Mouse (Mus musculus) thymus, adult 18-20 months (tissue): ENCODE measurements at regions not wholly inside any gene's neighbourhood (a gene's known extent, or its start where the extent isn't known, plus 50 kb on each side); places are given as distances from the start of the nearest gene placed in this dataset.
"Not testable (repeated sequence)": the region's sequence is repeated elsewhere in the genome, so short reads cannot be mapped to it uniquely, and the experiment has no call there.

ENCODE experiments used
- DNase-seq, 2 experiments: peaks; one replicate each; pipeline ENCODE4 v3.0.0; 2022; ENCODE audit warnings: mixed read lengths in 2 of 2

DNA sequence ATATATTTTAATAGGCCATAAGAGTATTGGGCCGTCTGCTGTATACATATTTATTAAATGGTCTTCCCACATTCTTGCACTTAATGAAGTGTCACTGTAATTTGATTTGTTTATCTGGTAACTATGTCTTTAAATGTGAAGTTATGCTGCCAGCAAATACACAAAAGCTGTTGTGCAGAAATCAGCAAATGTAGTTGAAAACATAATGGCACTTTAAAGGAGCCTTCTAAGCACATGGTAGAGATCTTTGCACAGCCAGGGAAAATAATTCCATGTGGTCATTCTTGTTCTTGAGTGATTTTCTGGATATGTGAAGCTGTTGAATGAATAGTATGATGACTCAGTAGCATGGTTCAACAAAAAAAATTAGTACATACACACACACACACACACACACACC, 164.4 kb upstream of the Meox2 start:
- DNase-seq, result no peak

DNA sequence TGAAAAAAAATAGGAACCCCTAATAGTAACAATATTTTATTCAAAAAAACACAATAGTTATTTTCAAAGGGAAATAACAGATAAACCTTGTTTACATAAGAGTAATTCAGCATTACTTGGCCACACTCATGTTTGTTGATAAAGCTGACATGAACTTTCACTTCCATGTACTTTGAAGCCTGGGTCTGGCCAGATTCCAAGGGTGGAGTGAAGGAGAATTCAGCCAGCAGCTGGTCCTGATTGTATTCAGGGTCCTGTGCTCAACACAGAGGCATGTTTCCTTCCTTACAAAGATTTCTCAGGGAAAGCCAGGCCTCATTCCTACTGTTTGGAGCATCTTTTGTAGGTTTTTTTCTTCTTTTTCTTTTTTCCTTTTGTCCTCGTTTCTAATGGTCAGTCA, 162.4 kb upstream of the Meox2 start:
- no peak for DNase-seq

DNA sequence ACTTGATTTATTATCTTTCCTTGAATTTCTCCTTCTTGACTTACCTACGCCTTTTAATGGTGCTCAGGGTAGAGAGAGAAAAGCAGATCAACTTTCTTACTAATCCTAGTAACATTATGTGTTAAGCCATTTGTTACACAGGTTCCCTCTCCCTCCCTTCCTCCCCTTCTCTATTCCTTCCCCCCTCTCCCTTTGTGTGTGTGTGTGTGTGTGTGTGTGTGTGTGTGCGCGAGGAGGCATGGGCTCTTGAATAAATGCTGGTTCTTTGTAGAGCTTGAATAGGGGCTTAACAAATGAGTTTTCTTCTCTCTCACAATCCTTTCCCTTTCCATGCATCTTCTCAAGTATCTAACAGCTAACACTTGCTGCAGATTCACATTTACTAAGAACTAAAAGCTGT, 160.4 kb upstream of the Meox2 start:
- DNase-seq, result no peak

DNA sequence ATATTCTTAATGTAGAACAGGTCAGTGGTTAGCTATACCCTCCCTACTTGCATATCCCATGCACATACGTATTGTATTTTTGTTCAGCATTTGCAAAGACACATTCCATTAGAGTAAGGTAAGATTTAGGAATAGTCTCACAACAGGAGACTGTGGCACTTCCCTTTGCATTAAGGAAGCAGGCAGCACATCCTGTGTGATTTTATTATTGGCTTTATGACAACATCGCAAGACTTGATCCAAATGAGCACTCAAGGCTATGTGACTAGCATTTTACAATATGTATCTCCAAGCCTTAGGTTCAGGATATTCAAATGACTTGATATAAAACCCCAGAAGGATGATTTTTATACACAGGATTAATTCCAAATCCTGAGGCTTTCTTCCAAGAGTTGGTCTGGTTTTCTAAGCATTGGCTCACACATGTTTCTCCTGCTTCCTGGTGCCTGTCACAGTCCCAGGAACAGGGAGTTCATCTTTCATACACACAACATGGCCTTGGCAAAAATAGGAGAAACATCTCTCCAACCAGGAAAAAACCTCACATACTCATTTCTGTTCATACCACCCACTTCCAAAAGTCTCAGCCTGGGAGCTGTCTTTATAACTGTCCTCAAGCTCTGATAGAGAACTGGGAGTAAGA, 159.1 kb upstream of the Meox2 start:
- DNase-seq, result no peak

DNA sequence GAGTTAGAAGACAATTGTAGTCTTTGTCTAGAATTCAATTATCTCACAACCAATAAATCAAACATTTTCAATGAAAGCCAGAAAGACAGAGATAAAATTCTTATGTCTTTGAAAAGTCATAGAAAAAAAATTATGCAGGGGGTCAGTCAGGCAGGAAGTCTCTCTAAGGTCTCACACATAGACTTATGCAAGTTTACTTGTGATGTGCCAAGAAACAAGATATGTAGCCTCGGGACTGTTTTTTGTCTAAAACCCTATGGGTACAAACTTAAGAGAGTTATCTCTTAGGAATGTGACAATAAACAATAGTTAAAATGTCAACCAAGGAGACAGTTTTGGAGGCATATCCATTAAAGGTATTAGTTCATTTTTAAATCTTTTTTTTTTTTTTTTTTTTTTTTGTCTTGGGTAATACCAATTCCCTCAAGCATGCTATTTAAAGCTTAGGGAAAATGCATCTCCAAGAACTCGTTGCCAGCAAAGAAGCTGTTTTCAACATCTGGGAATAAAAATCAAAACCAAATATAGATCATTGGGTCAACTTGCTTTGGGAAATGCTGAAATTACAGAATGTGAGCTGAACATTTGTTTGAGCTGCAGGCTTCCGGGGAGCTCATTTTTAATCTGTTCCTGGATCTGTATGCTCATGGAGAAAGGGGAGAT, 133.8 kb upstream of the Meox2 start:
- no peak for DNase-seq

DNA sequence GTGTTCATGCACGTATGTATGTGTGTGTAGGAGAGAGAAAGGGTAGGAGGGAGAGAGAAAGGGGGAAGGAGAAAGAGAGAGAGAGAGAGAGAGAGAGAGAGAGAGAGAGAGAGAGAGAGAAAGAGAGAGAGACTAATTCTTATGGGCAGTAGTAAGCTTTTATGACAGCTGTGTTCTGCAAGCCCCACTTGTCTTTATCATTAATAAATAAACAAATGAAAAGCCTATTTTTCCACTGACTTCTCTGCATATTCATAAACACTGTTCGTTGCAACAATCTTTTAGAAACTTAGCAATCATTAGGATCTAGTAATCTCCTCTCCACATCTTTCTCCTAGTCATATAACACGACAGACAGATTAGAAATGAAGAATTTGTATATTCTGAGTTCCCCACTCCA, 131.2 kb upstream of the Meox2 start:
- no peak for DNase-seq

DNA sequence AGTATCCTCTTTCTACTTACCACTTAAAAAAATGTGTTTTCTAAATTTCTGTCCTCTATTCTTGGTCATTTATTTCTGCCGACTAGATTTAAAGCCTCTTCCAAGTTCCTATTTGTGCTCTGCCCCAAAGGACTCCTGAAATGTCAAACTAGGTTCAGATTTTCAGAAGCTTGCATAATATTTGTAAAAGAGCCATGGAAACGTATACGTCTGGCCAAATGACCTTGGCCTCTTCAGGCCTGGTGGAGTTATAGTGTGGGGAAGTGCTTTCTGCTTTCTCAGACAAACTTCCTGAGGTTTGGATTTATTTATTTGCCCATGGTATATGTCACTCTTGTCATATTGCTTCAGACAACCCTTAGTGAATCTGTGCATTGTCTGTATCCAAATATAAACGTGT, 117.2 kb upstream of the Meox2 start:
- DNase-seq, result no peak

DNA sequence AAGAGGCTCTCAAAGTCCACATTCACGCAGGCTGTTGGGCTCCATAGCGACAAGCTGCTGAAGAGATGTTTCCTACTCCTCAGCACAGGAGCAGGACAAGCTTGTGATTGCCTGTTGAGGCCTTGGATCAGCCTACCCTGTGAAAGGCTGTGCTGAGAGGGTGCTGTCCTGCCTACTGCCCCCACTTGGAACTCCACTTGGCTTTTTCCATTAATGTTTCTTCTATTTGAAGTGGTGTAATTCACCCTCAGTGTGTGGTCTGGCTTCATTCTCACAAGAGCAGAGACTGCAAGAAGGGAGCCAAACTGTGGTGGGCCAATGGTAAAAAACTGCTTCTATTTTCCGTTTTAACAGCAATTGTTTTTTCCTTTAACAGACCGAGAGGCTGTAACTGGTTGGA, 116.4 kb upstream of the Meox2 start:
- no peak for DNase-seq

DNA sequence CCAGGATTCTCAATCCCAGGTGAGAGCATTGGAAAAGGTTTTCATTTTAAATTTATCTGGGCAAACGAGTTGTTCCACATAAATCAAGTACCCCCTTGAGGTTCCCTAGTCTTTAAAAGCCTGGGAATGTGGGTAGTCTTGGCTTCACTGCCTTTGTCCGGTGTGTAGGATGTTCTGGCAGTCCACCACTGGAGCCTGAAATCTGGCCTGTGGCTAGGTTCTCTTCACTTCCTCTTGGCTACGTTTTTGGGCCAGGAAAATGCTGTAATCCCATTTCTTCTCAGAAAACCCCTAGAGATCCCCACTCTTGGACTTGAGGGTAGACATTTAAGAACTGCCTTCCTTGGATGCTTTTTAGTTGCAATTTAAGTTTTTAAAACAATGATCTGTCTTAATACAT, 106.9 kb upstream of the Meox2 start:
- DNase-seq, result no peak

DNA sequence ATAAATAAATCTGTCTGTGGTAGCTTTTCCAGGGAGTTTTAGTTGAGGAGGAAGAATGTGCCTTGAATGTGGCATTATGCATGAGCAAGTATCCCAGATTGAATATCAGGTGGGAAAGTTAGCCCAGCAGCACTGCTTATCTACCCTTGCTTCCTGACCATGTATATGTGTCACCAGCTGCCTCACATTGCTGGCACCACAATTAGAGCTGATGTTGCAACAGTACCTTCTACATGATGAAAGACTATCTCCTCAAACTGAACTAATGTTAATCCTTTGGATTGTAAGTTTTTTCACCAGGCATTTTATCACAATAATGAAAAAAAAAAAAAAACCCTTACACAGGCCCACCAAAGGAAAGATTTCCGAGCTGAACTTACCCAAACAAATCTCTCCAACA, 103.1 kb upstream of the Meox2 start:
- DNase-seq, result no peak

DNA sequence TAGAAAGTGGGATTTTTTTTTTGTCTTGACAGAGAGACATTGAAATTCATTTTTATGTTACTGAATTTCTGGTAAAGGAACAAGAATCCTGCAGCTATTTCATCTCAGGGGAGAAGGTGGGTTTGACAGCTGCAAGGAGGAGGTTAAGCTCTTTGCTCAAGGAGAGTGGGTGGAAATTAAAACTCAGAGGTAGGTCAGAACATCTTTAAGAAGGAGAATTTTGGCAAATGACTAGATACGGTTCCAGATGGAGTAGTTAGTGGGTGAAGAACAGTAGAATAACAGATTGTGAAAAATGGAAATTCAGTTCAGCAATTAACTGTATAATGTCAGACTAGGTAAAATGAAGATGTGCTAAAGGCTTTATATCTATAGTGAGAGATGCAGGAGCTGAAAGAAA, 98.0 kb upstream of the Meox2 start:
- DNase-seq, result no peak

DNA sequence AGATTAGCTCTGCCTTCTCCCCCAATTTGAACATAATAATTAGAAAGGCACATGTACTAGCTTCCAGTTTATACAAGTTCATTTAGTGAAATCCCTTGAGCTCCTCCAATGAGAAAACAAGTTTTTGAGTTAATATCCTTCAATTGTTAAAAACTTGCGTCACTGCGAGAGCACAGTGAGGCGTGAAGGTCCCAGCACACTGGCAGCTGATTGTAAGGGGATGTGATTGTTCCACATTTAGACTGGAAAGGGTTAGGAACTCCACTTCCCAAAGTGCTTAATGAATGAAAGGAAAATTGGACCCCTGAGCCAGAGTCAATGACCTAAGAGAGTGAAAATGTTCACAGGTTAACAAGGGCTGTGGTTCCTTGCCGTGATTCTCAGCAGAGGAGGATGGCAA, 93.9 kb upstream of the Meox2 start:
- no peak for DNase-seq

DNA sequence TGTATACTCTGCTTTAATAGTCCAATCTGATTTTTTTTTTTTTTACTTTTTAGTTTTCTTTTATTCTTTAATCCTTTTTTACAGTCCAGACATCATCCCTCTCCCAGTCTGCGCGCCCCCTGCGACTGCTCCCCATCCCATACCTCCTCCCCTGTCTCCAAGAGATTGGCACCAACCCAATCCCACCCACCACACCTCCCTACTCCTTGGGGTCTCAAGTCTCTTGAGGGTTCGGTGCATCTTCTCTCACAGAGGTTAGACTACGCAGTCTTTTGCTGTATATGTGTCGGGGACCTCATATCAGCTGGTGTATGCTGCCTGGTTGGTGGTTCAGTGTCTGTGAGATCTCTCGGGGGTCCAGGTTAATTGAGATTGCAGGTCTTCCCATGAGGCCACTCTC, 93.4 kb upstream of the Meox2 start:
- not testable (repeated sequence) for DNase-seq

DNA sequence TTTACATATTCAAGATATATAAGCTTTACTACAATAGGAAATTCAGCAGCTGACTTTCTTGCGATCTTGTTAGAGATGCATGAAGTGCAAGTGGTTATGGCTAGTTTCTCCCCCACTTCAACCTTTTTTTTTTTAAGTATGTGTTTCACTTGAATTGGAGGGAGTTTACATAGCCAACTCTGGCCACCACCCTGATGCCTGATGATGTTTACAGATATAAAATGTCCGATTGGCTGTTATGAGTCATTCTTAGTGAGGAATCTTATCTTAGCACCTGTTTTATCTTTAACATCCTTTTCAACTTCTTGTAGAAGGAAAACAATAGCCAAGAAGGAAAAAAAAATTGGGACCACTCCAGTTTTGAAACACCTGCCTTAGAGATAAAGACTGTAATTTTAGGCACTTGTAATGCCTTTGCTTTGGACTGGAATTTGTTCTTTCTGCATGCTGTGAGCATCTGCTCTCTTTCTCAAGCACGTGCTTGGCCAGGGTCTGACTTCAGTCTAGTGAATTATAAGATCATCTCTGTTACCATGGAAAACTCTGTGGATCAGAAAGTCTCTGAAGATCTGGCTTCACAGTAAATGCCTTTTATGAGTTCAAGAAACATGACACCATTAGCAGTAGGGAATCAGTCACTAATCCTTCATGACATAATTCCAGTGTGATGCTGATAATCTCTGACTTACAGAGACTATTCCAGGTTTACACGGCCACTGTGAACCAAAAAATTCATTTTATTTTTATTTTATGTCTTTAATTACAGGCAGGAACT, 92.7 kb upstream of the Meox2 start:
- DNase-seq, result no peak

DNA sequence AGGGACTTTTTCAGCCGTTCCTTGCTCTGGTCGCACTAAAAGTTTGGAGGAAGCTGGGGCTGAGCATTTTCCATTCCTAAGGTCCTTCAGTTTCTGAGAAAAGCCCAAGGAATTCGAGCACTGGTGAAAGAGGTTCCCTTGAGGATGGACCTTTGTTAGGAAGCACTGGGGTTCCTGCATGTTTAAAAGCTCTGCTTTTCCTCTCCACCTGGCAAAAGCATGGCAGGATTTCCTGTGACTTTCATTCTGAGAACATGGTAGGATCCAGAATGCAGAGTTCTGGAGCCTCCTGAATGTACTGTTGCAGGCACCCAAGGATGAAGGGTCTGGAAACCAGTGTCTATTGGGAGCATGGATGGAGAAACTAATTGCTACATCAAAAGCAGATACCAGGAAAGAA, 61.1 kb upstream of the Meox2 start:
- DNase-seq, result no peak

DNA sequence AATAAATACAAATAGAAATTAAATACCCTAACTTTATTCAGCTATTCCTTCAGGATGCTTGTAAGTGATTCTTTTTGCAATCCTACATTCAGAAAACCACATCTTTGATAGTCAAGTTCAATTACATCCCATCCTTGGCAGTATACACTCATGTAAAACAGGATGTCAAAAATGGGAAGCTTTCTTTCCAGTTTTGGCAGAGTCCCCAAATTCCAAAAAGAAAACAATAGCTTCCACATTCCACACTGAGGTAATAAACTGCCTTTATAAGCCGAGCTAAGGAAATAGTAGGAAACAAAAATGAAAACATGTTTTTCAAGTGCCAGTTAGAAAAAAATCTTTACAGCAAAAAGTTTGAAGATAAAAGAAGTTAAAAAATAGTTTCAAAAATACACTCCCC, 57.7 kb upstream of the Meox2 start:
- no peak for DNase-seq

DNA sequence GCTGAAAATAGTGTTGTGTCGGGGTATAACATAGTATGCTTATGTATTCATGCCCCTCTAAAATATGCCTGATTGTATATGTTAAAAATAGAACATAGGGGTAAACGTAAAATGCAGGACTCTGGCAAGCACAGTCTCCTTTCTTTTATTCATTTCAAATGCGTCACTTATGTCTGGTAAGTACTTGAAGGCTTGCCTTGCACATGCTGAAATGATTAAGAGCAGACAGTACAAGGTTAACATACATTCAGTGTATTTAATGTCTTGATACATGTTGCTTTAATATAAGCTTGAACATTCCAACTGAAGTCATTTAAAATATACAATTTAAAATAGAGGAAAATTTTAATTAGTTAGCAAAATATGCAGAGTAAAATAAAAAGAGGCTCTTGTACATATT, 50.9 kb upstream of the Meox2 start:
- no peak for DNase-seq
